Mouse (Mus musculus): ENCODE measurements around the gene H2al2c. TPM values are rescaled to one million over a fixed set of nuclear protein-coding genes. Genes with fewer than 3 reads are reported as not detected.
"Not testable (repeated sequence)": the region's sequence is repeated elsewhere in the genome, so short reads cannot be mapped to it uniquely, and the experiment has no call there.

The H2al2c gene
- total RNA-seq (2021): not detected
- long read RNA-seq, experiment 1: 0 reads
- long read RNA-seq, experiment 2: 0 reads

GRCm38 (mm10) chrY:2598799-2599198, at the start of gene H2al2c:
Gene H2al2c (plus strand): TSS chrY:2599099.
- intact Hi-C loops (cut with DNase I; ENCODE audit: low total_unique reads); DNase-seq: not testable (repeated sequence)

Other genes with a start within 250 kb of the H2al2c start
- not detected for gene Sry, start 64.6 kb downstream of the H2al2c start, total RNA-seq (2021)
- gene H2al2b, start 121.6 kb downstream of the H2al2c start, total RNA-seq (2021): not detected
- not detected for gene Gm4064, start 197.1 kb downstream of the H2al2c start, total RNA-seq (2021)
- not detected for gene Rbmy, start 231.6 kb downstream of the H2al2c start, total RNA-seq (2021)
- not detected for gene Gm10256, start 231.6 kb downstream of the H2al2c start, total RNA-seq (2021)

Measured in gastrocnemius, postnatal 14 days (tissue).